Mouse (Mus musculus) intestine, embryonic 14.5 days (tissue): Measurements from ENCODE around the gene Pgbd1. TPM values are rescaled to one million over a fixed set of nuclear protein-coding genes. Genes with fewer than 3 reads are reported as not detected.
A peak's percentile ranks its signal among the peaks of the same experiment; 100 is the strongest.

Source experiments
- ATAC-seq: fragments of 200-750 bp; cut with Nextera tagmentation; replicated peaks from 2 replicates; pipeline ENCODE4 v1.8.0; 2017; ENCODE audit warnings: low read depth, moderate number of reproducible peaks, moderate TSS enrichment, moderate library complexity; ENCODE audit not compliant: low FRiP score, low TSS enrichment
- DNase-seq: peaks from one replicate; pipeline ENCODE4 v3.0.0-alpha.2; 2018; ENCODE audit warnings: low spot score
- H3K27ac ChIP-seq: fragments of 300-500 bp; sonication (generic); 2 replicates; pipeline ENCODE4 v1.5.1; 2014; ENCODE audit warnings: low read depth, mild to moderate bottlenecking, control low read depth
- H3K27me3 ChIP-seq: fragments of 300-500 bp; sonication (generic); replicated peaks from 2 replicates; pipeline ENCODE4 v1.6.1; 2014; ENCODE audit warnings: low read length, control low read depth; ENCODE audit not compliant: control insufficient read depth, insufficient read depth
- H3K36me3 ChIP-seq: fragments of 300-500 bp; sonication (generic); 2 replicates; pipeline ENCODE4 v1.6.1; 2014; ENCODE audit warnings: low read length, control low read depth; ENCODE audit not compliant: control insufficient read depth, insufficient read depth
- H3K4me1 ChIP-seq: fragments of 300-500 bp; sonication (generic); replicated peaks from 2 replicates; pipeline ENCODE4 v1.6.1; 2014; ENCODE audit warnings: low read length, control low read depth, mixed read lengths; ENCODE audit not compliant: control insufficient read depth, insufficient read depth
- H3K4me2 ChIP-seq: fragments of 300-500 bp; sonication (generic); 2 replicates; pipeline ENCODE4 v1.6.1; 2014; ENCODE audit warnings: low read length
- H3K4me3 ChIP-seq: fragments of 300-500 bp; sonication (generic); 2 replicates; pipeline ENCODE4 v1.5.1; 2014; ENCODE audit warnings: low read depth, low read length, control low read depth, mixed read lengths
- H3K9ac ChIP-seq: fragments of 300-500 bp; sonication (generic); 2 replicates; pipeline ENCODE4 v1.6.1; 2014; ENCODE audit warnings: mild to moderate bottlenecking, low read length
- H3K9me3 ChIP-seq: fragments of 300-500 bp; sonication (generic); 2 replicates; pipeline ENCODE4 v1.6.1; 2016; ENCODE audit warnings: low read length, control low read depth; ENCODE audit not compliant: control insufficient read depth
- WGBS: fragments of 180-500 bp; shearing (Covaris S2); extraction: QIAGEN DNeasy Blood & Tissue Kit; methylation state at CpG from one replicate; pipeline ENCODE4 v1.1.7; 2014; 5-methylcytosine and 5-hydroxymethylcytosine counted together
- polyA plus RNA-seq: library from polyadenylated mRNA; unstranded; fragments of >200 nt; fragmentation: Nextera tagmentation; extraction: Ambion mirVana; gene quantifications from 2 replicates; pipeline ENCODE4 v1.2.1, GENCODE M21; 2014

Gene Pgbd1
- polyA plus RNA-seq, 1 experiment from 2014 or later: 3.2 TPM

GRCm38 (mm10) chr13:21435476-21435875 is 5.4 kb downstream of the Pgbd1 start:
- DNase-seq: no peak
- Histone ChIP-seq H3K4me1 (0 out of 2 replicates have a peak, but pooled peaks cover 3% of the 10 kb centered on the region), H3K36me3 (no peaks in the 10 kb centered on the region), H3K4me2 (no peak overlapping the region), H3K27me3 (no peaks in the 10 kb centered on the region), H3K9me3 (no peaks in the 10 kb centered on the region), H3K9ac (no peak overlapping the region), H3K4me3 (no peak overlapping the region), H3K27ac (no peak overlapping the region)
- no peak for ATAC-seq
- WGBS: 81% methylated on average over 4 of the region's 4 CpGs

DNA sequence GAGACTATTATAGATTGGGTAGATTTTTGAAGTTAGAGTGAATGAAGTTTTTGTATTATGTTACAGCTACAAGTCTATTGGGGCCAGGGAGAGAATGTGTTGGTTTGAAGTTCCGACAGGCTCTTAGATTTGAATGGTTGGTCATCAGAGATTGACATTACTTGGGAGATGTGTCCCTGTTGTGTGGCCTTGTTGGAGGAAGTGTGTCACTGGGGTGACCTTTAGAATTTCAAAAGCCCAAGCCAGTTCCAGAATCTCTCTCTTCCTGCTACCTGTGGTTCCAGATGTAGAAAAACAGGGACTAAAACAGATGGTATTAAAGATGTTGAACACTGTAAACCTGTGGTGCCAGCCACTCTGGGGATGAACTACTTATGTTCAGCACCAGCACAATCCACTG is 13.2 kb downstream of the Pgbd1 start:
- Histone ChIP-seq H3K9me3 (no peaks in the 10 kb centered on the region), H3K36me3 (no peaks in the 10 kb centered on the region), H3K4me1 (no peaks in the 10 kb centered on the region), H3K27ac (no peak overlapping the region), H3K4me3 (no peak overlapping the region), H3K4me2 (no peak overlapping the region), H3K9ac (no peak overlapping the region), H3K27me3 (no peaks in the 10 kb centered on the region)
- WGBS: 97% methylated on average over 1 of the region's 1 CpGs
- ATAC-seq (no peak), DNase-seq (no peak)

DNA sequence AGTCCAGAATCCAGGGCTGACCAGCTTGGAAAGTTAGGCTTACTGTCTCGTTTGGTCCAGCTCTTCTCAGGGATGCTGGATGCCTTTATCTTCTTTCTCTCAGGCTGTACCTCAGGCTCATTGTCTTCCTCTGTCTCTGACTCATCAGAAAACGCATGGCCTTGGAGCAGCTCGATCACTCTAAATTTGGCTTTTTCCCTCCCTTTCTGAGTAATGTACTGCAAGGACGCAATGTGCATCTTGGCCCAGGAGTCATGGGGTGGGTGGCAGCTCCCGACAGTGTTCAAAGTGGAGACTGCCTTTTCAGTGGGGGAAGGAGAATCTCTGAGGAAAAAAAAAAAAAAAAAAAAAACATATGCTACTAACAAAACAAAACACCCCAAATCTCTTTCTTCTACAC is 17.6 kb downstream of the Pgbd1 start:
- H3K9ac ChIP-seq: no peak overlapping the region
- H3K27me3 ChIP-seq: no peaks in the 10 kb centered on the region
- no peaks in the 10 kb centered on the region for H3K4me1 ChIP-seq
- no peaks in the 10 kb centered on the region for H3K36me3 ChIP-seq
- DNase-seq (no peak), ATAC-seq (no peak)
- H3K4me2 ChIP-seq: no peak overlapping the region
- H3K27ac ChIP-seq: no peak overlapping the region
- no peak overlapping the region for H3K4me3 ChIP-seq
- 77% methylated on average over 5 of the region's 5 CpGs for WGBS
- no peaks in the 10 kb centered on the region for H3K9me3 ChIP-seq

DNA sequence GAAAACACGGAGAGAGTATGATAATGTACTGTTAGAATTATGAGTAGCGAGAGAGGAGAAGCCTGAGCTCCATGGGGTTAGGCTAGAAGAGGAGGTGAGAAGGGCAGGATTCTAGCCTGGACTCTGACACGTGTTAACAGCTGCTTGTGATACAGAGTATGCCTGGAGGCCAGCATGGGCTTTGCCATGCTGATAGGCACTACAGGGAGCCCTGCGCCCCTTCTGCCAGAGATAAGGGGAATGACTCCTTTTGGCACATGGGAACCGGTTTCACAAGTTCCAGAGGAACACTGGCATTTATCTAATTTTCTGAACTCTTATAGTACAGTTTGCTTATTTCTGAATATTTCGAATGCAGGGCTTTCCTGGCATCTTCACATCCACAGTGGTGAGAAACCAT is 22.0 kb downstream of the Pgbd1 start:
- no peak; the same call in 1 of the 2 replicates for ATAC-seq
- no peak overlapping the region for H3K4me2 ChIP-seq
- H3K36me3 ChIP-seq: no peaks in the 10 kb centered on the region
- H3K9me3 ChIP-seq: no peaks in the 10 kb centered on the region
- no peaks in the 10 kb centered on the region for H3K4me1 ChIP-seq
- WGBS: 57% methylated on average over 6 of the region's 6 CpGs
- DNase-seq: no peak
- H3K27me3 ChIP-seq: no peaks in the 10 kb centered on the region
- no peak overlapping the region for H3K4me3 ChIP-seq
- no peak overlapping the region for H3K27ac ChIP-seq
- no peak overlapping the region for H3K9ac ChIP-seq

DNA sequence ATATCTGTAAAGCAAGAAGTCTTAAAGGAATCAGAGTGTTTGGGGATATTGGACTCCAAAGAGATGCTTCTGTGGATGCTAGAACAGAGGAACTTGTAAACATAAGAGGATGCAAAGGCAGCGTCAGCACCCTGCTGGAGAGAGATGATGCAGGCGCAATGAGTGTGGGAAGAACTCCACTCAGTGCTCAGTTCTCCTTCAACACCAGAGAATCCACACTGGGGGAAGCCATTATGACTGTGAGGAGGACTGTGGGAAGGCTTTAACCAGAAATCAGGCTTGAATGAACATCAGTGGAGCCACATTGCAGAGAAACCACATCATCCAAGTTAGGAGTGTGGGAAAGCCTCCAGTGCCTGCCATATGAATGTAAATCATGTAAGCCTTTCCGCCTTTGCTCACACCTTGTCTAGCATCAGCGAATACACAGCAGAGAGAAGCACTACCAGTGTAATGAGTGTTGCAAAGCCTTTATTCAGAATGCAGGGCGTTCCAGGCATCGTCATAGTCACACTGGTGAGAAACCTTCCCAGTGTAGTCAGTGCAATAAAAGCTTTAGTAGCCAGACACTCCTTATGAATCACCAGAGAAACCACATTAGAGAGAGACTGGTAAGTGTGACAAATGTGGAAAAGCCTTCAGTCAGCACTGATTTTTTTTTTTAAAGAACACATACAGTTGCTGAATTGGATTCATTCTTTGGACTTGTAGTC is 23.4 kb downstream of the Pgbd1 start:
- no peak overlapping the region for H3K4me2 ChIP-seq
- H3K36me3 ChIP-seq: no peaks in the 10 kb centered on the region
- ATAC-seq (no peak), DNase-seq (no peak)
- no peaks in the 10 kb centered on the region for H3K27me3 ChIP-seq
- WGBS: 67% methylated on average over 6 of the region's 6 CpGs
- no peaks in the 10 kb centered on the region for H3K9me3 ChIP-seq
- H3K4me3 ChIP-seq: no peak overlapping the region
- no peak overlapping the region for H3K27ac ChIP-seq
- no peak overlapping the region for H3K9ac ChIP-seq
- H3K4me1 ChIP-seq: no peaks in the 10 kb centered on the region

DNA sequence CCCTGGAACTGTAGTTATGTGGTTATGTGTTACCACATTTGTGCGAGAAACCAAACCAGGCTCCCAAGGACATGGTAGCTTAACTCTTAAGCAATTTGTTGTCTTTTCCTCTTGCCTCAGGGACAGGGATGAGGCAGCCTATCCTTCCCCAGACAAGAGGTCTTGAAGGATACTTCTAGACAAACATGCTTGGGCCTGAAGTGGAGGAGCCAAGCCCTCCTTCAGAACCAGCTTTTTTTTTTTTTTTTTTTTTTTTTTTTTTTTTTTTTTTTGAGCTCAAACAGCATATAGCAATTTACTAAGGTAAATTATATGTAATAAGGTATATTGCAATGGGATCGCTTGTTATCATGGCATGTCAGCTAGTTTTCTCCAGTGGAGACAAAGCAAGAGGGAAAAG is 25.1 kb downstream of the Pgbd1 start:
- H3K4me3 ChIP-seq: no peak overlapping the region
- no peak overlapping the region for H3K4me2 ChIP-seq
- no peak for DNase-seq
- H3K9me3 ChIP-seq: no peaks in the 10 kb centered on the region
- 0 out of 2 replicates have a peak overlapping the region, but pooled peaks have one; percentile 4 for H3K27ac ChIP-seq
- H3K9ac ChIP-seq: no peak overlapping the region
- H3K27me3 ChIP-seq: no peaks in the 10 kb centered on the region
- no peaks in the 10 kb centered on the region for H3K36me3 ChIP-seq
- 95% methylated on average over 2 of the region's 2 CpGs for WGBS
- no peaks in the 10 kb centered on the region for H3K4me1 ChIP-seq
- no peak for ATAC-seq

DNA sequence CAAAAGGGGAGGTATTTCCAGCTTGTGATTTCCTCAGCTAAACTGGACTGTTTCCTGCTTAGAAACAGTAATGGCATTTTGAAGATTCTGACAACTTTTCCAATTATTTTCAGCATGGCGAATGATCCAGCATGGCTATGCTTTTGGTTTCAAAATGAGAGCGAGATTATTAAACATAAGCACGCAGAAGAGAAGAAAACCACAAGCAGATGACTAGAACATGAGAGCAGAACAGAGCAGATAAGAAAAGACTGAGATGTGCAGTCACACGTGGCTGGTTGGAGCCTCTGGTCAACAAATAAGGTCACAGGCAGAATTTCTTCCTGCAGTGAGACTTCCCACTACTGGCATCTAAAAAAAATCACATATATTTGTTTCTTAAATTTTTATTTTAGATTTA is 25.6 kb downstream of the Pgbd1 start:
- Histone ChIP-seq H3K9ac (no peak overlapping the region), H3K4me2 (no peak overlapping the region; the same call in 1 of the 2 replicates), H3K27ac (no peak overlapping the region; the same call in 1 of the 2 replicates), H3K36me3 (no peaks in the 10 kb centered on the region), H3K27me3 (no peaks in the 10 kb centered on the region), H3K4me3 (no peak overlapping the region), H3K9me3 (no peaks in the 10 kb centered on the region), H3K4me1 (no peaks in the 10 kb centered on the region)
- ATAC-seq (no peak), DNase-seq (no peak)
- 76% methylated on average over 4 of the region's 4 CpGs for WGBS

DNA sequence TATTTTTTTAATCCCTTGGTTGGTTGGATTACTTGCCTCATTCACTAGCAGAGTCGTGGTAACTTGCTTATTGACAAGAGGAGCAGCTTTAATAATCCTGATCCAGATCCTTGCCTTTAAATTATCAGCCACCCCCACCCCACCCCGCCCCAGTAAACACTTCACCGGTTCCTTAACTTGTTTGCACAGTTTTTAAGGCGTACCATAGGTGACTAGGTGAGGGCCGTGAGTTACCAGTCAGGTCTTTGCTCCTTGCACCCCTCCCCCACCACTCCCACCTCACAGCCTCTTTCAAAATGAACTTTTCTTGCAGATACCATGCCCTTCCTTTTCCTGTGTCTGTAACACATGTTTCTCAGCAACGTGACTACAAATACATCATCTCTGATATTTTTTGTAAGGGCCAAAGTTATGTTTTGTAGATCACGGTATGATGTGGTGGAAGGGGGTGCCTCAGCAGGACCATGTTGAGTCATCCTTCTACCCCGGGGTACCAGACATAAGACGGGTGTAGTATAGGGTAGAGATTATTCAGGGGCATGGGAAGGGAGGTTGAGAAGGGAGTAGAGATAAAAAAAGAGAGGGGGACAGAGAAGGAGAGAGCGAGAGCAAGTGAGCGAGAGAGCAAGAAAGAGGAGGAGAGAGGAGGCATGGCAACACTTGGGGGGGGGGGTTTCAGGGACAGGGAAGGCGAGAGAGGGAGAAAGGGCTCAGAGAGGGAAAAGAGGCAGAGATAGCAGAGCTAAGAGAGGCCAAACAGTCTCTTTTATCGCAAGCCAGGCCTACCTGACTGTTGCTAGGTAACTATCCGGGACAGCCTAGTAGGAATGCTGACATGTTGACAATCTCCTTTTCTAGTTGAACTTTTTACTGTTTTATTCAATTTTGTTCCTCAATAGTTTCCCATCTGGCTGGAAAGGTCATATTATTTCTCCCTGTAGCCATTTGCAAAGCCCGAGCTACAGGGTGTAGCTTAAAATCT is 26.3 kb downstream of the Pgbd1 start:
- Histone ChIP-seq H3K27ac (no peak overlapping the region; the same call in 1 of the 2 replicates), H3K36me3 (no peaks in the 10 kb centered on the region), H3K4me2 (no peak overlapping the region; the same call in 1 of the 2 replicates), H3K9me3 (no peaks in the 10 kb centered on the region), H3K27me3 (no peaks in the 10 kb centered on the region), H3K4me1 (no peaks in the 10 kb centered on the region), H3K4me3 (no peak overlapping the region), H3K9ac (no peak overlapping the region)
- no peak for DNase-seq
- peak; percentile 60 for ATAC-seq
- WGBS: 51% methylated on average over 15 of the region's 15 CpGs
